ENCODE assay signal across 9 mouse cellular contexts in genomic region chr4:40134468-40135102, GRCm38 (mm10). TPM values are rescaled to one million over a fixed set of nuclear protein-coding genes. Genes with fewer than 3 reads are reported as not detected.
DNase-seq lines count a peak whose midpoint lies in the region; ATAC-seq lines count a peak whose summit lies in the region.
"Had no signal": no experiment of that assay in that cellular context is flagged by ENCODE, and none has a peak within 500 bp of the region (broad histone marks: within the 10 kb centered on the region; RNA-seq: fewer than 3 reads in every experiment).

No protein-coding gene starts in this region.

- no peaks in the 10 kb centered on the region for H3K9me3 ChIP-seq in hindbrain, embryonic 12.5 days (replicated peaks)
- H3K9me3 ChIP-seq: limb, embryonic 15.5 days had no signal

- no peaks in the 10 kb centered on the region for H3K27me3 ChIP-seq in hindbrain, embryonic 12.5 days
- H3K27me3 ChIP-seq: limb, embryonic 15.5 days had no signal

- H3K4me3 ChIP-seq in hindbrain, embryonic 12.5 days, result no peak overlapping the region
- H3K4me3 ChIP-seq: limb, embryonic 15.5 days had no signal

- peak; percentile 46 for ATAC-seq in hindbrain, embryonic 12.5 days (ENCODE audit: low FRiP score)

- DNase-seq in MEL-GATA-1-ER (ENCODE audit: extremely low read depth, low read depth), result peak; percentile 64
- peak; percentile 76 to 78 for DNase-seq in cerebellum, adult 18-20 months
- DNase-seq in forelimb bud, embryonic 11.5 days (ENCODE audit: low read depth, low spot score), result peak; percentile 74
- DNase-seq in layer of hippocampus, adult 9-10 months (ENCODE audit: low spot score), result peak; percentile 86
- peak; percentile 88 for DNase-seq in lung, postnatal 10 days
- peak; percentile 91 for DNase-seq in retina, embryonic 14.5 days (ENCODE audit: low spot score)
- peak; percentile 61 to 70 for DNase-seq in thymus, postnatal 36 days

- no peak overlapping the region for H3K9ac ChIP-seq in hindbrain, embryonic 12.5 days
- H3K9ac ChIP-seq: limb, embryonic 15.5 days had no signal

- no peak overlapping the region for H3K4me2 ChIP-seq in hindbrain, embryonic 12.5 days (replicated peaks)
- H3K4me2 ChIP-seq: limb, embryonic 15.5 days had no signal

- 19% methylated on average over 9 of the region's 9 CpGs for WGBS in hindbrain, embryonic 12.5 days

- H3K36me3 ChIP-seq in hindbrain, embryonic 12.5 days, result no peaks in the 10 kb centered on the region
- H3K36me3 ChIP-seq: limb, embryonic 15.5 days had no signal

- no peak overlapping the region for H3K27ac ChIP-seq in hindbrain, embryonic 12.5 days
- H3K27ac ChIP-seq: limb, embryonic 15.5 days had no signal

- H3K4me1 ChIP-seq in hindbrain, embryonic 12.5 days, result no peaks in the 10 kb centered on the region
- H3K4me1 ChIP-seq: limb, embryonic 15.5 days had no signal

RNA-seq across cellular contexts. Expression of gene Aco1, which starts 8.3 kb away (rescaled TPM):
- 57.6 and 59.8 TPM in 2 replicates for polyA plus RNA-seq in hindbrain, embryonic 12.5 days (2016; fragmentation: Nextera tagmentation; extraction: Ambion mirVana)
